Mouse (Mus musculus) inflammation-experienced regulatory T-cells, adult 6 months (primary cell): ENCODE results near the gene Nfyb. TPM values are rescaled to one million over a fixed set of nuclear protein-coding genes. Genes with fewer than 3 reads are reported as not detected.

Experiments
- ATAC-seq: one replicate; pipeline ENCODE4 v1.8.0; 2017
- polyA plus RNA-seq, 3 experiments: library from polyadenylated mRNA; unstranded; fragments of 100-300 nt; shearing (Covaris generic); gene quantifications; one replicate each; pipeline ENCODE4 v1.2.1; 2017

Nfyb gene
- polyA plus RNA-seq, 3 experiments from 2014 or later = 73.0 to 117 (median 87.5) TPM

GRCm38 (mm10) chr10:82742578-82742977 lies 21.4 kb downstream of the Nfyb start:
- ATAC-seq = no peak

- no peak for ATAC-seq
Observed at GRCm38 (mm10) chr10:82741876-82742275, 22.1 kb downstream of the Nfyb start.

GRCm38 (mm10) chr10:82741354-82741753 lies 22.6 kb downstream of the Nfyb start:
- no peak for ATAC-seq

GRCm38 (mm10) chr10:82699296-82699941 lies 64.5 kb downstream of the Nfyb start:
- peak; percentile 42 for ATAC-seq

- peak; percentile 77 for ATAC-seq
Observed at GRCm38 (mm10) chr10:82698712-82699261, 65.2 kb downstream of the Nfyb start.

Other genes starting within 250 kb of the Nfyb start
- 10 to 100 TPM; 17.8 to 25.4 (median 23.0) TPM for gene 1190007I07Rik, start 140.9 kb downstream of the Nfyb start, polyA plus RNA-seq
- 10 to 100 TPM; 16.5 to 46.4 (median 17.9) TPM for gene Tdg, start 134.3 kb downstream of the Nfyb start, polyA plus RNA-seq
- under 1 TPM in 2 of 3 experiments, not detected in 1; 0.48 to 0.71 TPM for gene Glt8d2, start 73.5 kb downstream of the Nfyb start, polyA plus RNA-seq
- gene Hcfc2, start 68.0 kb downstream of the Nfyb start, polyA plus RNA-seq = 10 to 100 TPM; 27.9 to 33.4 (median 28.7) TPM
- gene Txnrd1, start 69.8 kb upstream of the Nfyb start, polyA plus RNA-seq = 10 to 100 TPM; 17.4 to 35.2 (median 18.9) TPM
- gene Eid3, start 102.5 kb upstream of the Nfyb start, polyA plus RNA-seq = under 1 TPM; 0.35 to 0.91 (median 0.64) TPM
- 1 to 10 TPM in 1 of 3 experiments, under 1 TPM in 2; 0.84 to 4.5 (median 0.85) TPM for gene Chst11, start 221.4 kb upstream of the Nfyb start, polyA plus RNA-seq